Mouse (Mus musculus): ENCODE results near the gene Ephb1.

Gene Ephb1

GRCm38 (mm10) chr9:102180486-102180885 lies 174.0 kb downstream of the Ephb1 start:
- DNase-seq (ENCODE audit: low spot score in 2 of 2): no peak

DNA sequence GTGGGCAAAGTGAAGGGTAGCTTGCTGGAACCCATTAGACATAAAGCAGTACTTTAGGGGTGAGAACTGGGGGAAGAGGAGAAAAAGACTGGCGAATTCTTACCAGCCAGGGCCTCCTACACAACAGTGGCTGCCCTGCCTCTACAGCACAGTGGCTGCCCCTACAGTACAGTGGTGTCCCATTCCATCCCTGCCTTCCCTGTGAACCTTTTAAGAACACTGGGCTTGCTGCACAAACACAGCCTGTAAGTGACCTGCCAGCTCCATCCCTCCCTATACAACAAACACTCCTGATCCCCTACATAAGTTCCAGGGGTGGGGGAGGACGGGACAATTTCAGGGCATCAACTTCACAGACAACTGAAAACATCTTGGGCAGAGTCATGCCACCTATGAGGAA lies 174.4 kb downstream of the Ephb1 start:
- DNase-seq (ENCODE audit: low spot score in 2 of 2): no peak

DNA sequence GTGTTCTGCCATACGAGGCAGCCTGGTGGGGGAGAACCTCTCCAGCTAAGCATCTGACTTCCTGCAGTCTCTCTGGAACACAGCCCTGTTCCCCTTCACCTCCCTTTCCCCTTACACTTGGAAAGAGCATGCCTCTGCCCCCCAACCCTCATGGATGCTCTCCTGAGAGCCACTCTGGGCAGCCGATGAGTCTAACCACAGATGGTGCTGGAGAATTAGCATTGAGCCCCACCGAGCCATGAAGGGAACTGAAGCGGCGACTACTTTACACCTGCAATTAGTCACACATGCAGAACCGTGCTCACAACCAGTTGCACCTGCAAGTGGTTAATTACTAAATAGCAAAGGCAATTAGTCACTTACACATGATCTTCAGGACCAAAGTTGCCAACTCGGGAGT lies 184.8 kb downstream of the Ephb1 start:
- no peak for DNase-seq (ENCODE audit: low spot score in 2 of 2)

DNA sequence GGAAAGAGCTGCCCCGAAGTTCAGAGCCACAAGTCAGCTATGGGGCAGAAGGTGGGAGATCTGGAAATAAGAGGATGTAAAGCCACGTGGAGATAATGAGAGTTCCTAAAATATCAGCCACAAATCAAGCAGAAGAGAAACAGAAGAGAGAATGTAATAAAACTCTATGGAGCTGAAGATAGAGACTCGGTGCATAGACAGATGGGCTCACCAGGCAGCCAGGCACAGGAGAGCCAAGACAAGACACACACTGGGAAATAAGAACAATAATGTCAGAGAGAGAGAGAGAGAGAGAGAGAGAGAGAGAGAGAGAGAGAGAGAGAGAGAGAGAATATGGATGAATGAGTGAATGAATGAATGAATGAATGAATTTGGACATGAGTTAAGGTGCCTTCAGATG lies 198.6 kb downstream of the Ephb1 start:
- DNase-seq (ENCODE audit: low spot score in 2 of 2): no peak

GRCm38 (mm10) chr9:102139181-102139580 lies 215.3 kb downstream of the Ephb1 start:
- DNase-seq (ENCODE audit: low spot score in 2 of 2): no peak

GRCm38 (mm10) chr9:102138671-102139070 lies 215.8 kb downstream of the Ephb1 start:
- peak; percentile 76 to 78 for DNase-seq (ENCODE audit: low spot score in 2 of 2)

DNA sequence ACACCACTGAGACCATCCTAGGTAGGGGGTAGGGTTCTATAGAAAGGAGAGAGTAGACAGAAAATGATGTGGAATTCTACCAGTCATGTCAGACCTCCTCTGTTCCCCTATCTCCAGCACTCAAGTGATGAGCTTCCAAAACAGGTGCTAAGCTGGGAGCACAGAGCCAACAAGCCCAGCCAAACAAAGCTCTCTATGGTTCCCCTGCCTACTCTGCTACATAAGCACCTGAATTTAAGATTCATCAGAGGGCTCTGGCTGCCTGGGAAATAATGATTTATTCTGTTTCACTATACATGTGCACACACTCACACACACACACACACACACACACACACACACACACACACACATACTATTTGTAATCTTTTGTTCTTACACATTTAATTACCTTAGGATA lies 216.3 kb downstream of the Ephb1 start:
- DNase-seq (ENCODE audit: low spot score in 2 of 2): no peak

GRCm38 (mm10) chr9:102130506-102130905 lies 224.0 kb downstream of the Ephb1 start:
- no peak for DNase-seq (ENCODE audit: low spot score in 2 of 2)

DNA sequence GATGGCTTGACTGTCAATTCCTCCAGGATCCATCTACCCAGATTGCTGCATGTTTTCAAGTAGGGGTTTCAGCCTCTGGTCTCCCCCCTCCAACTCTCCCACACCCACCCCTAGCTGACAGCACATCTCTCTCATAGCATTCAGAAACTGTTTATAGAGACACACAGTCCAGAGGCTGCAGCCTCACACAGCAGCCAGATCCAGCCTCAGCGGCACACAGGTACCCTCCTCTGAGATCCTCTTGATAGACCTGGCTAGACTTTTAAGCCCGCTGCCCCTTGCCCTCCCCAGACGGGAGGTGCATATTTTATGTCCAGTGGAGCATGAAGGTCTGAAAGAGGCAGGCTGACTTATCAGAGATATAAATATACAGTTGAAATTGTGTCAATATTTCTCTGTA lies 228.0 kb downstream of the Ephb1 start:
- no peak for DNase-seq (ENCODE audit: low spot score in 2 of 2)

DNA sequence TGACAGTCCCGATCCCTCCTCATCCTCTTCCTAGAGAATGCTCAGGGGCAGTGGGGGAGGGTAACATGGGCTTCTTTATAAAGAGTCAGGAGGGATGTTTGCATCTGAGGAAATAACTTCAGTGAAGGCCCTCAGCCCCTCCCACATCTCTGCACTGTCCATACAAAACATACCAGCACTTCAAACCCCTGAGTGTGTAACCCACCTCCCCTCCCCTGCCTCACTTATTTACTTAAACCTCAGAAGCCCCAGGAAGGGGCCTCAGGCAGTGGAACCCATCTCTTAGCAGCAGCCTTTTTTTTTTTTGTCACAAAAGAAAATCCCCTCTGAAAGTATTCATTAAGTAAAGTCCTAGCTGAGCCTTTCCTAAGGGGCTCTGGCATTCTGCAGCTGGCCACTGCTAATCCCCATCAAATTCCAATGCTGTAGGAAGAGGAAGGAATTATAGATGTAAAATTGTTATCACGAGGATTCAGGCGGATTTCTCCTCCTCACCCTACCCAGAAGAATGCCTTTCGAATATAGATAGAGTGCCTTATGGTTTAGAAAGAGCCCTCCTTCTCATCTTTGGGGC lies 231.5 kb downstream of the Ephb1 start:
- DNase-seq (ENCODE audit: low spot score in 2 of 2): no peak

- no peak for DNase-seq (ENCODE audit: low spot score in 2 of 2)
Measured at GRCm38 (mm10) chr9:102119422-102119821, 235.1 kb downstream of the Ephb1 start.

DNA sequence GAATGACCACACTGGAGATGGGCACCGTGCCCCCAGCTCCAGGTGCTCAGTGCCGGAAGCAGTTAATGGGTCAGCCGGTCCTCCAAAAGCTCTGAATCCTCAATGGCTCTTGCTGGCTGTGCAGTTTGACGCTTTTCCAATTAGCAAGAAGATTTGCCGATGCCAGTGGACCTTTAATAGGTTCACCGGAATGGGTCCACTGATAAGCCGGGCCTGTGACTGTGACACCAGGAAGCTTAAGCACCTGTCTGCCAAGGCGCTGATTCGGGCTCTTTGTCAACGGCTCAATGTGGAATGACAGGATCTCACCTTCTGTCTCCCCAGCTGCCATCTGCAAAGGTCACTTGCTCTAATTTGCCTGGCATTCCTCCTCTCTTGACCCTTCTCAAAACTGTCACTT lies 239.2 kb downstream of the Ephb1 start:
- no peak for DNase-seq (ENCODE audit: low spot score in 2 of 2)

DNA sequence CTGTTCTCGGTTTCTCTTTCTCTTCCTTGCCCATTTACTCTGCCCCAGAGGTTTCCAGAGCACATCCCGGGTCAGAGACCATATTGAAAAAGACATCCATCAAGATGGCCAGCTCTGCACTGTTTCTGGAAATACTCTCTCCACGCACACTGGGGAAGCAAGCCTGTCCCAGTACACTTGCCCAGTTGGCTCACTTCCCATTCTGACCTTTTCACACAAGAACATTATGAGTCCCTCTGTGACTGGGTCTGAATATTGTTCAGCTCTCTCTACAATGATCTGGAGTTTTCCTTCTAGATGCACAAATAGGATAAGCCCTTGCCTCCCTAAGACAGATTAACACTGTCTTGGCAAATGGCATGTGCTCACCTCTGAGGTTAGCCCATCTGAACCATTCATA lies 243.0 kb downstream of the Ephb1 start:
- DNase-seq (ENCODE audit: low spot score in 2 of 2): no peak

DNA sequence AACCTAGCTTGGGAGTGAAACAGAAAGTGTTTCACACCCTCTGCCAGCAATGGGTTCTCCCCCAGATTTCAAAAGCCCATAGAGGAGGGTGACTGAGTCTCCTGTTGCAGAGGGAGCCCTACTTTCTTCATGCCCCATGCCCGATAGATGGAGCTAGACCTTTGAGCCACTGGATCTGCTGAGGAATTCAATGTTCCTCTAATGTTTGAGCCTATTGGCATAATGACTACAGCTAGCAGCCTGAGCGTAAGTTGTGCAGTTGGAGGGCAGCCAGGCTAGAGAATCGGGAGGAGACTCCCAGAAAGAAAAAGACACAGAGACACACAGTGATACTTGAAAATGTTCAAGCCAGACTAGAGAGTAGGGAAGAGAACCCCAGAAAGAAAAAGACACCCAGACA lies 246.5 kb downstream of the Ephb1 start:
- DNase-seq (ENCODE audit: low spot score in 2 of 2): peak; percentile 65 to 74

DNA sequence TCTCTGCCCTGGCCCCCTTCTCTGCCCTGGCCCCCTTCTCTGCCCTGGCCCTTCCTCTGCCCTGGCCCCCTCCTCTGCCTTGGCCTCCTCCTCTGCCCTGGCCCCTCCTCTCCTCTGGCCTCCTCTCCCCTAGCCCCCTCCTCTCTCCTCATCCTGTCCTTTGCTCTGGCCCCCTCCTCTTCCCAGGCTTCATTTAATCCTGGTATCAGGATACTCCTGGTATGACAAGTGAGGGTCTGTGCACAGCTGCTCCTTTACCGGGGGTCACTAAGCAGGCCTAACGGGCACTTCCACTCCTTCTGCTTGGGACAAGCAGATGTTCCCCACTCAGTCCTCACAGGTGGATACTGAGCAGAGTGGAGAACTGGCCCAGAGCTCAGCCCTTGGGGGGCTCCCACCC lies 247.3 kb downstream of the Ephb1 start:
- DNase-seq (ENCODE audit: low spot score in 2 of 2): no peak

DNA sequence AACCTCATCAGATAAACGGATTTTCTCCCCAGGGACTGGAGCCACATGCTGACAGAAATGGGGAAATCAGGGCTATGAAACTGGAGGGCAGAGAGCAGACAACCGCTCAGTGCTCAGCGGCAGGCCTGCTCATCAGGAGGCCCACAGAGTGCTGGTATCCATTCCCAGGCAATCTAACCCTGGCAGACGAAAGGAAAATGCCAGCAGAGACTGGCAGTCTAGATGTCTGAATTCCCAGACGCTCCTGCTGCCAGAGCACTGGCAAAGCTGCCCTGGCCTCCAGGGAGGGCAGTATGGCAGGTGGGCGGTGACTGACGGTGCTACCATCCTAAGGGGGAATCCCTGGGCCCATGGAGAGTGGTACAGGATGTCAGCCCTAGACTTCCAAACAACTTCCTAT lies 257.7 kb downstream of the Ephb1 start:
- DNase-seq (ENCODE audit: low spot score in 2 of 2): no peak

DNA sequence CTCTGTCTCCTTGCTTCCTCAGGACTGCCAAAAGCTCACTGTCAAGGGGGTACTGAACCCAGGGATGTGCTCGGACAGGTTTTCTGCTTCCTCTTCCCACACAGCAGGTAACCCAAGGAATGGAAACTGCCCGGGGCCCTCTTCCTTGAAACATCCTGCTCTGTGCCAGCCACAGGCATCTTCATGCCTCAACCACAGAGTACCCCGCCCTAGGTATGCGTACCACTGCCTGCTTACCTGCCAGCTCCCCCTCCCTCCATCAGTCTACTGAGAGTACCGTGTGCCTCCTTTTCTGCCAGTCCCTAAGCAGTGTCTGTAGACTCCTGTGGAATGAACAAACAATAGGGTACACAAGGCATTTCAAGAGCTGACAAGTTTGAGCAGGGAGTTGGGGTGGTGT lies 265.9 kb downstream of the Ephb1 start:
- no peak for DNase-seq (ENCODE audit: low spot score in 2 of 2)

DNA sequence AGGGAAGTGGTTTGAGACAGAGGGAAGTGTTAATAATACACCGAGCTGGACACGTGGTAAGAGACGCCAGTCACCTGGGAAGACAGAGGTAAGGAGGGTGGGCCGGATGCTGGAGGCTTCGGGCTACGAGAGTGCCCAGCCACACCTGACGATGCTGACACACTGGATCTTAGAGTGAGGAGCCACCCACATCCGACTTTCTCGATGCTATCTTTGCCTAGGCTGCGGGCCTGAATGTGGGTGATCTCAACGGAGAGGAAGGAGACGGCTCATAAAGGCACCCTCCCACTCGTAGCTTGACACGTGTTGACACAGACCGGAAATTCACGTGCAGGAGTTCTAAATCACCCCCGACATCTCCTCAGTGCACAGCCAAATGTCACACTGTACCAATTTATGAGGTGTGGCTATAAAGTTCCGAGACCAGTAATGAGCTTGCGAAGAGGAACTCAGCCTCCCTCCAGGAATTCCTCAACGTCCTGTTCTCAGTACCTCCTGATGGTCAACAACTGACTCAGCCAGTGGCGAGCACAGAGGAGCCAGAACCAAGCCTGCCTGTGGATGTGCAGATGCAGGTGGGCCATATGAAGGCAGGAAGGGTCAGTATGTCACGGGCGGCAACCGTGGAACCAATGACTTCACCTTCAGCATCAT lies 268.3 kb downstream of the Ephb1 start:
- no peak for DNase-seq (ENCODE audit: low spot score in 2 of 2)

DNA sequence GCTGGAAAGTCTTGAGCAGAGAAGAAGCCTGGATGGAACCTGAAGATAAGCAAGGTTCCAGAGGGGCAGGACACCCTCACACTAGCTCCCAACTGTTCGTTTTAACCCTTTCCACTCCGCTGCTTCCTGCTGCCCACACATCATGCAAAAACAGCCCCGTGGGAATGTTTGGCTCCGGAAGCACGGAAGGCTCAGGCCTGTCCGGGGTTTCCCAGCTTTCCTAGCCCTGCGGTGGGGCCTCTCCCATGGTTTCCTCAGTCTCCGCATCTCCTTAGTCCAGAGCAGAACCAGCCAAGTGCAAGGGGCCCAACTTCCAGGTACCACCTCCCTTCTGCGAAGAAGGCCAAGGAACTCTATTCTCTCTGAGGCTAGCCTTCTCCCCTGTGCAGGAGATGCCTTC lies 269.0 kb downstream of the Ephb1 start:
- DNase-seq (ENCODE audit: low spot score in 2 of 2): no peak

DNA sequence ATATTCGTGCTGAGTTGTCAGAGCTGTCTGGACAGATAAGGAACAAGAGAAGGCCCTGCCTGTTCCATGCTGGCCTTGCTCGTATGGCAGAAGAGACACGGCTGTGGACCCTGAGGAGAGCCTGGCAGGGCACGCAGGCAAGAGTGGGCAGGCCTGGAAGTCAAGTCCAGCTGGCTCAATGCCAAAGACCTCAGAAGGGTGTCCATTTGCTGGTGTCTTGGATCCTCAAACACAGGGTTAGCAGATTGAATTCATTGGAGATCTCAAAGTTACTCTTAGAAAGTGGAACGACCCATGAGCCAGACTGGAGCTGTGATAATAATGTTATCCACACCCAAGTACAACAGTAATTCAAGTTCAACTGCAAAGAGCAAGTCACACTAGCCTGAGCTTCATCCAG lies 273.6 kb downstream of the Ephb1 start:
- DNase-seq (ENCODE audit: low spot score in 2 of 2): no peak

DNA sequence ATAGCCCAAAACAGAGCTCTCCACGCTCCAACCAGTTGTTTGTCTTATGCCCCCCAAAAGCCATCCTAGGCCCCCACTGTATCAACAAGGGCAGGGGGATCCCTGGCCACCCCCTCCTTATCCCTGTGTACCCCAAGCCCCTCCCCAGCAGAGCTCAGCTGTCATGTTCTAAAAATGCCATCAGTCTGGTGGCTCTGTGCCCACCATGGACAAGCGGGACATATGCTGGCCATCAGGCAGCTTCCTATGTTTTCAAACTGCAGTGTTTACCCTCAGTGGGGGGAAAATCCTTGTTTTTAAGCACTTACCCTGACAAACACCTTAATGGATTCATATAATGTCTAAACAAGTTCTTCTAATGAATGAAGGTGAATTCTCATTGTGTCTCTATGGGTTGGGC lies 275.3 kb downstream of the Ephb1 start:
- DNase-seq (ENCODE audit: low spot score in 2 of 2): no peak

- DNase-seq (ENCODE audit: low spot score in 2 of 2): peak in 1 of 2 experiments; percentile 43
Measured at GRCm38 (mm10) chr9:102078238-102078637, 276.3 kb downstream of the Ephb1 start.

- DNase-seq (ENCODE audit: low spot score in 2 of 2): no peak
Measured at GRCm38 (mm10) chr9:102075539-102075938, 279.0 kb downstream of the Ephb1 start.

DNA sequence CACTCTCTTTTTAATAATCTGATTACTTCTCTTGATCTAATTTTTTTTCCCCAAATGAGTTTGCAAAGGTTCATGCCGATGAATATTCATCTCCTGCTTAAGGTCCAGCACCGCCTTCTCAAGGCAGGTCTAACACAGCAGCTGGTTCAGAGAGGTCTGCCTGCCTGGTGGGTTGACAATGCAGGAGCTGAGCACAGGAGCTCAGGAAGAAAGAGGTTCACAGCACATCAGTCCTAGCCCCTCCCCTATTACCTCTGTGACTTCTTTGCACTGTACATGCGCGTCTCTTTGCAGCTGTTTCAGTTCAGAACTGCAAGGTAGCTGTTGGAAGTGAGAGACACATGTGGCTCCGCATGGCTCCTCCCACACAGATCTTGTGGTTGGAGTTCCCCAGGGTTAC lies 281.1 kb downstream of the Ephb1 start:
- DNase-seq (ENCODE audit: low spot score in 2 of 2): no peak
